Mouse (Mus musculus): ENCODE measurements around the gene Dph6. TPM values are rescaled to one million over a fixed set of nuclear protein-coding genes. Genes with fewer than 3 reads are reported as not detected.

Gene Dph6
- polyA plus RNA-seq, 1 experiment from 2014 or later: 28.2 TPM

DNA sequence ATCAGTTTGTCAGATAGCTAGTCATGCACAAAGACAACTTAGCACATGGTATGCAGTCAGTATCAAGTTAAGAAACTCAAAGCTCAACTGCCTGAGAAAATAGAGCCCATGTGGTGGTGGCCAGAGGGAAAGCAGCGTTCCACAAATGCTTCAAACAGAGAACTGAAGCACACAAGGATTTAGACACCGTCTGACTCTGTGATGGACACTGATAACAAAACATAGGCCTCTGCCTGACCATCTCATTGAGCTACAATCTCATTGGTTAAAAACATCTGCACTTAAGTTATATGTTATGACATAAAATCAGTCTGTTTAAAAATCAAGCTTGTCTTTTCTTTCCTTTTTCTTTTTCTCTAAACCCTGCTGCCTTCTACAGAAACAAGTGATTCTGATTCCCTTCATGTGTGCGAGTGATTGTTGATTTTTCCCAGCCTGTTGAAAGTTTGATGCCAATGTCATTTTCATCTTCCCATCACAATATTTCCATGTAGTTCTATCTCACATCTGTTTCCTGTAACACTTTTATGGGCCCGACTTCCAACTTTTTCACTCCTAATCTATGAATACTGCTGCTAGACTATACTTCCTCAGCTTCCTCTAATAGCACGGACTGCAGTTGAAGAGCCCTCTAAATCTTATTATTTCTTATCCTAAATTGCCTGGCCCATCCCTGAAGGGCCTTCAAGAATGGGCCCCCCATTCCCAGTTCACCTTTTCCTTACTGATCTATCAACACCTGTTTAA, 123.6 kb downstream of the Dph6 start:
- H3K4me2 ChIP-seq (replicated peaks): no peak overlapping the region
- no peaks in the 10 kb centered on the region for H3K4me1 ChIP-seq
- H3K27me3 ChIP-seq: no peaks in the 10 kb centered on the region
- H3K9me3 ChIP-seq: no peaks in the 10 kb centered on the region
- H3K9ac ChIP-seq: no peak overlapping the region
- H3K36me3 ChIP-seq: no peaks in the 10 kb centered on the region
- H3K27ac ChIP-seq: no peak overlapping the region
- ATAC-seq (ENCODE audit: low FRiP score, low read depth): no peak
- H3K4me3 ChIP-seq: no peak overlapping the region
- 75% methylated on average over 5 of the region's 5 CpGs for WGBS

DNA sequence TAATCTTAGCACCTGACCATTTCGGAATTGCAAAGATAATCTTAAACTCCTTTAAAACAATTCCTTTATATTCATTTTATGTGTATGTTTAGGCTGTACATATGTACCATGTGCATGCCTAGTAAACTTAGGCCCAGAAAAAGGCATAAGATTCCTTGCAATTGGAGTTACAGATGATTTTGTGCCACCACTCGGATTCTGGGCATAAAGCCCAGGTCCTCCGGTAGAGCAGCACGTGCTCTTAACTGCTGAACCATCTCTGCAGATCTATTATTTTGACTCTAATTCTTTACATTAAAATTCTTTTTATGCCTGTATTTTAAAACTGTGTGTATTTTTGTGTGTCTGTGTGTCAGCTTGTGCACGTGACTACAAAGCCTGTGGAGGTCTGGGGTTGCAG, 134.3 kb downstream of the Dph6 start:
- H3K27ac ChIP-seq: no peak overlapping the region
- H3K4me1 ChIP-seq: no peaks in the 10 kb centered on the region
- no peak for ATAC-seq (ENCODE audit: low FRiP score, low read depth)
- no peak overlapping the region for H3K4me3 ChIP-seq
- no peaks in the 10 kb centered on the region for H3K36me3 ChIP-seq
- no peaks in the 10 kb centered on the region for H3K27me3 ChIP-seq
- H3K9ac ChIP-seq: no peak overlapping the region
- no peaks in the 10 kb centered on the region for H3K9me3 ChIP-seq
- no peak overlapping the region for H3K4me2 ChIP-seq (replicated peaks)
- 79% methylated on average over 5 of the region's 5 CpGs for WGBS

DNA sequence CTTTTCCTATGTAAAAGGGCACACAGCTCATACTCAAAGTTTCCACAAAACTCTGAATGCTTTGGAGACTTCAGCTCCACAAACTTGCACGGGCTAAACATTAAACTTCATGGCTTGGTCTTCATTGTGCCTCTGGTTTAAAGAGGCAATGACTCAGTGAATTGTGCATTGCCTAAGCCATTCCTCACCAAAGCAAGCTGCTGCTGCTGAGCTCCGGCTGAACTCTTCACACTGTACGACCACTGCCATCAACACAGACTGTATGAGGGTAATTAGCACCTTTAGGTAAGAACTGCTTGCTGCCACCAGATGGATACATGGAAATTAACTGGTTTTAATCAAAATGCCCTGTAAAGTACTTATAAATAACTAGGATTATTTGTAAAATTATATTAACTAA, 134.9 kb downstream of the Dph6 start:
- H3K4me3 ChIP-seq: no peak overlapping the region
- H3K9ac ChIP-seq: no peak overlapping the region
- ATAC-seq (ENCODE audit: low FRiP score, low read depth): no peak
- H3K36me3 ChIP-seq: no peaks in the 10 kb centered on the region
- no peak overlapping the region for H3K4me2 ChIP-seq (replicated peaks)
- no peaks in the 10 kb centered on the region for H3K4me1 ChIP-seq
- no peak overlapping the region for H3K27ac ChIP-seq
- WGBS: 66% methylated on average over 3 of the region's 3 CpGs
- no peaks in the 10 kb centered on the region for H3K27me3 ChIP-seq
- no peaks in the 10 kb centered on the region for H3K9me3 ChIP-seq

DNA sequence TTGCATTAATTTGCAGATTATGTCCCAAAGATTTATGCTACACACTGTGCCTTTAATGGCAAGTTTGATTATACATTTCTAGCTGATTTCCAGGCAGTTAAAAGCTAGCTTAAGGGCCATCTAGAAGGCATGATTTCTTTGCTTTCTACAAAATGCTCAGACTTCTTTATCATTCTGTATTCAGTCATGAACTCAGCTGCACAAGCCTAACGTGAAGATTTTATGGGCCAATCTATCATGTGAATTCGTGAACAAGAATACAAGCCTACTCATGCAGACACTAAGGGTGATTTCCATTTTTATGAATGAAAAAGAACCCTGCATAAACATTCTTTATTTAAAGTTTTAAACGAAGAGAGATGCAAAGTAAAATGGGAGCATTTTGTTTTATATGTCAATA, 162.4 kb downstream of the Dph6 start:
- no peaks in the 10 kb centered on the region for H3K27me3 ChIP-seq
- no peak overlapping the region for H3K27ac ChIP-seq
- H3K4me3 ChIP-seq: no peak overlapping the region
- ATAC-seq (ENCODE audit: low FRiP score, low read depth): no peak
- no peak overlapping the region for H3K9ac ChIP-seq
- no peaks in the 10 kb centered on the region for H3K9me3 ChIP-seq
- no peaks in the 10 kb centered on the region for H3K4me1 ChIP-seq
- WGBS: 39% methylated on average over 3 of the region's 3 CpGs
- H3K4me2 ChIP-seq (replicated peaks): no peak overlapping the region
- H3K36me3 ChIP-seq: no peaks in the 10 kb centered on the region

DNA sequence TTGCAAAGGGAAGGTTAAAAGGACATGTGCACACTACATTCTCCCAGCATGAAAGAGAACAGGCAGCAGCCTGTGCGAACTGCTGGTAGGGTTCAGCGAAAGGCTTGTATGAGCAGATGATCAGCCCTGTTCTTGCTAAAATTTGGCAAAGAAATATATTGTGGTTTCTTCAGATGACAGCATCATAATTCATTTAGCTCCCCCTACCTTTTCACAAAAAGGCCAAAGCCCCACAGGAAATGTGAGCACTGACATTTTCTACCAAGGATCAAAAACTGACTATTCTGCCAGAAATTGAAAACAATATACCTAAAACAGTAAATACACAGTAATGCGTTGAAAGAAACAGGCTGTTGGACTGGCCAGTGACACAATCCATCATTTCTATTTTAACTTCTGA, 162.9 kb downstream of the Dph6 start:
- Histone ChIP-seq H3K27me3 (no peaks in the 10 kb centered on the region), H3K36me3 (no peaks in the 10 kb centered on the region), H3K4me3 (no peak overlapping the region), H3K9ac (no peak overlapping the region), H3K27ac (no peak overlapping the region), H3K9me3 (no peaks in the 10 kb centered on the region), H3K4me1 (no peaks in the 10 kb centered on the region), H3K4me2 (replicated peaks) (no peak overlapping the region)
- ATAC-seq (ENCODE audit: low FRiP score, low read depth): no peak
- WGBS: 65% methylated on average over 3 of the region's 3 CpGs

DNA sequence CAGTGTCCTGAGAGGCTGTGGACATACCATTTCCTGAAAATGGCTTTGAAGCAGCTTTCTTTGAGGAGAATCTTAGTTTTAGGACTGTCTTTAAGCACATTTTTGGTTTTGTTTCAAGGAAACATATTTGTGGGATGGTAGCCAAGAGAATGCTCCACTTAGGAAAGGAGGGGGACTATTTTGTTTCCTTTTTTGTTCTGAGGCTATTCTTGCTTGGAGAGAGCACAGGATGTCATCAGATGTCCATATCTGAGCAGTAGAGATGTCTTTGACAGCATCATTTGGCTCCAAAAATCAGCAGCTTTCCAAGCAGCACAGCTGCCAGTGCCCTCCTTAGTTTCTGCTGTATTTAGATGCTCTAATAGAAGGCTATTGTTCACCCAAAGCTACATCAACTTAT, 167.8 kb downstream of the Dph6 start:
- Histone ChIP-seq H3K9ac (no peak overlapping the region), H3K4me1 (no peaks in the 10 kb centered on the region), H3K4me2 (replicated peaks) (no peak overlapping the region), H3K27me3 (no peaks in the 10 kb centered on the region), H3K27ac (no peak overlapping the region), H3K36me3 (no peaks in the 10 kb centered on the region), H3K9me3 (no peaks in the 10 kb centered on the region), H3K4me3 (no peak overlapping the region)
- ATAC-seq (ENCODE audit: low FRiP score, low read depth): no peak
